Mouse (Mus musculus): ENCODE results near the gene Ctsh.
"Not testable (repeated sequence)": the region's sequence is repeated elsewhere in the genome, so short reads cannot be mapped to it uniquely, and the experiment has no call there.

Ctsh gene

GRCm38 (mm10) chr9:90056716-90057115 lies 2.8 kb downstream of the Ctsh start:
- DNase-seq (ENCODE audit: low spot score in 2 of 2): no peak

GRCm38 (mm10) chr9:90059828-90060573 lies 6.0 kb downstream of the Ctsh start:
- peak in 1 of 2 experiments; percentile 71 for DNase-seq (ENCODE audit: low spot score in 2 of 2)

GRCm38 (mm10) chr9:90060574-90060875 lies 6.6 kb downstream of the Ctsh start:
- DNase-seq (ENCODE audit: low spot score in 2 of 2): no peak

GRCm38 (mm10) chr9:90060932-90061331 lies 7.0 kb downstream of the Ctsh start:
- DNase-seq (ENCODE audit: low spot score in 2 of 2): not testable (repeated sequence)

- DNase-seq (ENCODE audit: low spot score in 2 of 2): no peak
These were observed 13.4 kb downstream of the Ctsh start for GRCm38 (mm10) chr9:90067341-90067740.

- DNase-seq (ENCODE audit: low spot score in 2 of 2): no peak
These were observed 14.8 kb downstream of the Ctsh start for GRCm38 (mm10) chr9:90068786-90069185.

GRCm38 (mm10) chr9:90069485-90069884 lies 15.5 kb downstream of the Ctsh start:
- DNase-seq (ENCODE audit: low spot score in 2 of 2): no peak

GRCm38 (mm10) chr9:90070174-90070573 lies 16.2 kb downstream of the Ctsh start:
- no peak for DNase-seq (ENCODE audit: low spot score in 2 of 2)

- no peak for DNase-seq (ENCODE audit: low spot score in 2 of 2)
These were observed 21.4 kb downstream of the Ctsh start for GRCm38 (mm10) chr9:90075336-90075735.

GRCm38 (mm10) chr9:90076131-90076530 lies 22.2 kb downstream of the Ctsh start:
- no peak for DNase-seq (ENCODE audit: low spot score in 2 of 2)

GRCm38 (mm10) chr9:90076849-90077461 lies 23.0 kb downstream of the Ctsh start:
- DNase-seq (ENCODE audit: low spot score in 2 of 2): peak; percentile 26 to 71

GRCm38 (mm10) chr9:90081961-90082360 lies 28.0 kb downstream of the Ctsh start:
- not testable (repeated sequence) for DNase-seq (ENCODE audit: low spot score in 2 of 2)

GRCm38 (mm10) chr9:90082992-90083391 lies 29.0 kb downstream of the Ctsh start:
- DNase-seq (ENCODE audit: low spot score in 2 of 2): no peak

- DNase-seq (ENCODE audit: low spot score in 2 of 2): no peak
These were observed 30.2 kb downstream of the Ctsh start for GRCm38 (mm10) chr9:90084152-90084551.

- DNase-seq (ENCODE audit: low spot score in 2 of 2): no peak
These were observed 31.0 kb downstream of the Ctsh start for GRCm38 (mm10) chr9:90084766-90085468.

GRCm38 (mm10) chr9:90087906-90088485 lies 34.0 kb downstream of the Ctsh start:
- DNase-seq (ENCODE audit: low spot score in 2 of 2): no peak

- DNase-seq (ENCODE audit: low spot score in 2 of 2): no peak
These were observed 35.6 kb downstream of the Ctsh start for GRCm38 (mm10) chr9:90089339-90090104.

GRCm38 (mm10) chr9:90098934-90099333 lies 45.0 kb downstream of the Ctsh start:
- peak in 1 of 2 experiments; percentile 46 for DNase-seq (ENCODE audit: low spot score in 2 of 2)

GRCm38 (mm10) chr9:90100760-90101159 lies 46.8 kb downstream of the Ctsh start:
- DNase-seq (ENCODE audit: low spot score in 2 of 2): no peak

- no peak for DNase-seq (ENCODE audit: low spot score in 2 of 2)
These were observed 51.5 kb downstream of the Ctsh start for GRCm38 (mm10) chr9:90105462-90105861.

- DNase-seq (ENCODE audit: low spot score in 2 of 2): no peak
These were observed 53.0 kb downstream of the Ctsh start for GRCm38 (mm10) chr9:90106915-90107314.

- no peak for DNase-seq (ENCODE audit: low spot score in 2 of 2)
These were observed 54.3 kb downstream of the Ctsh start for GRCm38 (mm10) chr9:90108272-90108671.

Data from natural killer cell, adult 2 months (primary cell).